Mouse (Mus musculus): ENCODE results near the gene Nfix. TPM values are rescaled to one million over a fixed set of nuclear protein-coding genes. Genes with fewer than 3 reads are reported as not detected.

Gene Nfix
- total RNA-seq, 2 experiments from 2014 or later: 674 to 782 TPM

DNA sequence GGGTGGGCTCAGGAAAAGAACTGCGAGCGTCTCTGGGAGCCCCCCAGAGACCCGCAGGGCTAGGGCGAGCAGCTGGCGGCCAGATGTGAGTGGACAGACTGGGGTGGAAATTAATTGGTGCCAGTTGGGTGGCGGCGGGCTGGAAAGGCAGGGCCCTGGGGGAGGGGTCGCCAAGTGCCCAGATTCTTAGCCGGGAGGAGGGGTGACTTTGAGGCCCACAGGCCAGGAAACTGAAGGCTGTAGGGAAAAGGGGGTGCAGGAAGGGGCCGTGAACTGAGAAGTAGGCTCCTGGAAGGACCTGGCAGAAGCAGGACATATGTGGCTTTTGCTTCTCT lies 144.0 kb downstream of the Nfix start:
- peak; percentile 48 for DNase-seq
- intact Hi-C loops (cut with DNase I): no loop called here

DNA sequence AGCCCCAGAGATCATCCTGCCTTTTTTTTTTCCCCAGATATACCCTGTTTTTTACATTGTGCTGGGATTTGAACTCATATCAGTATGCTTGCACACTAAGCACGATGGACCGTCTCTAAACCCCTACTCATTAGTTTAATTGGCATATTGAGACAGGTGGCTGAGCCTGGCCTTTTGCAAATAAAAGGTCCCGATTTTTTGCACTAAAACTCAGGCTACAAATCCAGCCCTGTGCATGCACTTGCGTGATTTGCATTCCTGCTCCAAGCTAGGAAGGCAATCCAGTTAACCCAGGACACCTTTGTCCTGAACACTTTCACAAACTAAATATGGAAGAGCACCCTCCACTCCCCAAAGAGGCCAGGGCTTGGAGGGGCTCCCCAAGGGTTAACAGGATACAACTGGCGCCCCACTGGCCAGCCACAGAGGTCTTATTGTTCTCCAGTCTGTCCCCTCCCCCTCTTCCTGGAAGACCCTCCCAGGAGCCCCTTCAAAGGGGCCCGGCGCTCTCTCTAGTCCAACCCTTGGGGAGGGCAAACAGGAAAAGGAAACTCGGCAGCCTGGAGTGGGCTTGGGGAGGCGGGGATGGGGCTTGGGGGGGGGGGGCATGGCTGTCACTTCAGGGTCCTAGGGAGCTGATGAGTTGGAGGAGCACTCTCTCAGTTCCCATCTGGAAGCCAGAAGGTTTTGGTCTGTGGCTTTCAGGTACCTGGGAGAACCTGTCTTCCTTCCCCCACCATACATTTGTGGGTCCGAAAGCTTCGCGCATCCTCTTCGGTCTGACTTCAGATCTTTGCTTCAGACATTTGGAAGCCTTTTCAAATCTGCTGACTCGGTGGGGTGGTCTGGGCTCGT lies 144.6 kb downstream of the Nfix start:
- DNase-seq: peak; percentile 54
- intact Hi-C loops (cut with DNase I): no loop called here

DNA sequence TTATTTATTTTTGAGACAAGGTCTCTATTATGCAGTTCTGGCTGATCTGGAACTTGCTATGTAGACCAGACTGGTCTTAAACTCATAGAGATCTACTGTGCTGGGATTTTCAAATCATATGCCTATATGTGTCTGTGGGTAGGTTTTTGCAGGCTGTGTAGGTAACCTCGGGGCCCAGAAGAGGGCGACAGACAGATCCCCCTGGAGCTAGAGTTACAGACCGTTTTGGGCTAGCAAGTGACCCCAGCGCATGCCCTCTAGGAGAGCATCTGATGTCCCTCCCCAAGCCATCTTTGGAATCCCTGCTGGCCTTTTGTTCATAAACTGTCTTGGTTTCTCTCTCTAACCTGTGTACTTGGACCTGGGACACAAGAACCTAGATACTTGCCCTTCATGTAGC lies 145.5 kb downstream of the Nfix start:
- intact Hi-C loops (cut with DNase I): no loop called here
- DNase-seq: no peak

DNA sequence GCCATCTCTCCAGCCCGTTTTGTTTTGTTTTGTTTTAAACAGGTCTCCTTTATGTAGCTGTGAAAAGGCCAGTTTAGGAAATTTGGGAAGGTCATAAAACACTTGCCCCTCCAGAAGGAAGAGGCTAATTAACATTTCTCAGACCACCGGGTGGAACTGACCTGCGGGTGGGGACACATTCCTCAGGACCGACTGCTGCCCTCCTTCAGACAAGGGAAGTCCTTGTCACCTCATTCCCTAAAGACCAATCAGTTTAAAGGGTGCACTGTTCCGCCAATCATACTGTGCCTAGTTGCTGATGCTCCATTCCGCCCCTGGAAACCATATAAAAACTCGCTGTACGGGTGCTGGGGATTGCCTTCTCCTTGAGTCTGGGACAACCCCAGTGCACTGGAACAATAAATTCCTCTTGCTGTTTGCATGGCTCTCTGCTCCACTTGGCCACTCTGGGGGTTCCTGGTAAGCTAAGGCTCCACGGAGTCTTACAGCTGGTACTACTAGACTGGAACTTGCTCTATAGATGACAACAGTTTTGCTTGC lies 147.0 kb downstream of the Nfix start:
- no peak for DNase-seq
- intact Hi-C loops (cut with DNase I): no loop called here

DNA sequence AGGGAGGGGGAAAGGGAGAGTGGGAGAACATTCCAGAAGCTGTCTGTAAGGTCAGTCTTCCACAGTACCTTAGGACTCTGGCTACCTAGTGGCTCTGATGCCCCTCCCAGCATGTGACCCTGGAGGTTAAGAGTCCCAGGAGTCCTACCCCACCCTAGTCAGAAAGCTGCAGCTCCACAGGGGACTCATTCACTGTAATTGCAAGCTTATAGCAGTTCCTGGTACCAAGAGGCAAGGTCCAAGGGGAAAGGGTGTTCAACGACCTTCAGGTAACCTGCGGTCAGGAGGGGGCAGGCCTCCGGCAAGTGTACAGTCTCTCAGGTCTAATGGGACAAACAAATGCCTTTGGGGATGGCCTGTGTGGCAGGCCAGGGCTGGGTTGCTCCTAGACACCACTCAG lies 149.9 kb downstream of the Nfix start:
- intact Hi-C loops (cut with DNase I): no loop called here
- DNase-seq: no peak

Other genes starting within 250 kb of the Nfix start
- 10 to 100 TPM; 10.2 to 10.7 TPM for gene Ier2, start 137.5 kb downstream of the Nfix start, total RNA-seq (2021)
- 100 to 1,000 TPM; 110 to 112 TPM for gene Trmt1, start 114.0 kb downstream of the Nfix start, total RNA-seq (2021)
- 10 to 100 TPM; 68.4 to 72.1 TPM for gene Nacc1, start 112.5 kb downstream of the Nfix start, total RNA-seq (2021)
- gene Lyl1, start 98.9 kb downstream of the Nfix start, total RNA-seq (2021): 1 to 10 TPM; 3.0 to 3.3 TPM
- gene G430095P16Rik, start 77.3 kb downstream of the Nfix start, total RNA-seq (2021): not detected
- gene Dand5, start 22.5 kb upstream of the Nfix start, total RNA-seq (2021): 1 to 10 TPM; 4.9 to 5.5 TPM
- gene Gadd45gip1, start 31.2 kb upstream of the Nfix start, total RNA-seq (2021): 10 to 100 TPM; 18.4 to 18.9 TPM
- gene Rad23a, start 40.3 kb upstream of the Nfix start, total RNA-seq (2021): 10 to 100 TPM; 44.1 to 49.7 TPM
- gene Calr, start 46.6 kb upstream of the Nfix start, total RNA-seq (2021): 100 to 1,000 TPM; 528 to 548 TPM
- 10 to 100 TPM; 86.2 to 90.4 TPM for gene Farsa, start 56.6 kb upstream of the Nfix start, total RNA-seq (2021)
- 10 to 100 TPM; 42.0 to 42.4 TPM for gene Syce2, start 71.8 kb upstream of the Nfix start, total RNA-seq (2021)
- gene Gcdh, start 93.6 kb upstream of the Nfix start, total RNA-seq (2021): 10 to 100 TPM; 30.8 to 32.7 TPM
- under 1 TPM in 1 of 2 experiments, not detected in 1; 0.24 TPM for gene Klf1, start 101.6 kb upstream of the Nfix start, total RNA-seq (2021)
- gene Dnase2a, start 108.2 kb upstream of the Nfix start, total RNA-seq (2021): 1 to 10 TPM; 2.8 to 4.1 TPM
- 100 to 1,000 TPM; 195 to 210 TPM for gene Mast1, start 137.0 kb upstream of the Nfix start, total RNA-seq (2021)
- gene Rtbdn, start 146.6 kb upstream of the Nfix start, total RNA-seq (2021): 1 to 10 TPM; 6.7 to 8.3 TPM
- not detected for gene Gm49661, start 169.1 kb upstream of the Nfix start, total RNA-seq (2021)
- 100 to 1,000 TPM; 665 to 681 TPM for gene Prdx2, start 169.2 kb upstream of the Nfix start, total RNA-seq (2021)
- gene Rnaseh2a, start 169.4 kb upstream of the Nfix start, total RNA-seq (2021): 10 to 100 TPM; 41.1 to 42.1 TPM
- gene Junb, start 178.4 kb upstream of the Nfix start, total RNA-seq (2021): 10 to 100 TPM; 12.5 to 13.5 TPM
- 10 to 100 TPM; 28.3 to 32.5 TPM for gene Hook2, start 190.3 kb upstream of the Nfix start, total RNA-seq (2021)
- not detected for gene Best2, start 214.2 kb upstream of the Nfix start, total RNA-seq (2021)
- gene Asna1, start 224.9 kb upstream of the Nfix start, total RNA-seq (2021): 100 to 1,000 TPM; 106 to 107 TPM
- gene Trir, start 226.5 kb upstream of the Nfix start, total RNA-seq (2021): 100 to 1,000 TPM; 158 to 163 TPM
- gene Tnpo2, start 236.6 kb upstream of the Nfix start, total RNA-seq (2021): 100 to 1,000 TPM; 163 to 179 TPM